Mouse (Mus musculus) G1E (cell line): Measurements from ENCODE around the gene Tmem223.

Source experiments
- CTCF ChIP-seq: IDR thresholded peaks from 2 replicates; pipeline ENCODE4 v1.5.1; 2012; ENCODE audit warnings: low read depth, low read length, inconsistent platforms, mixed read lengths
- GATA1 ChIP-seq: IDR thresholded peaks from 2 replicates; pipeline ENCODE4 v1.6.1; 2012; ENCODE audit warnings: borderline replicate concordance, low read length, inconsistent platforms, mixed read lengths
- GATA2 ChIP-seq: IDR thresholded peaks from 2 replicates; pipeline ENCODE4 v1.6.1; 2012; ENCODE audit warnings: low read depth, low read length, inconsistent platforms, borderline replicate concordance
- POLR2AphosphoS5 ChIP-seq: IDR thresholded peaks from 2 replicates; pipeline ENCODE4 v1.6.1; 2012; ENCODE audit warnings: low read depth, low read length, inconsistent platforms; ENCODE audit not compliant: insufficient replicate concordance

DNA sequence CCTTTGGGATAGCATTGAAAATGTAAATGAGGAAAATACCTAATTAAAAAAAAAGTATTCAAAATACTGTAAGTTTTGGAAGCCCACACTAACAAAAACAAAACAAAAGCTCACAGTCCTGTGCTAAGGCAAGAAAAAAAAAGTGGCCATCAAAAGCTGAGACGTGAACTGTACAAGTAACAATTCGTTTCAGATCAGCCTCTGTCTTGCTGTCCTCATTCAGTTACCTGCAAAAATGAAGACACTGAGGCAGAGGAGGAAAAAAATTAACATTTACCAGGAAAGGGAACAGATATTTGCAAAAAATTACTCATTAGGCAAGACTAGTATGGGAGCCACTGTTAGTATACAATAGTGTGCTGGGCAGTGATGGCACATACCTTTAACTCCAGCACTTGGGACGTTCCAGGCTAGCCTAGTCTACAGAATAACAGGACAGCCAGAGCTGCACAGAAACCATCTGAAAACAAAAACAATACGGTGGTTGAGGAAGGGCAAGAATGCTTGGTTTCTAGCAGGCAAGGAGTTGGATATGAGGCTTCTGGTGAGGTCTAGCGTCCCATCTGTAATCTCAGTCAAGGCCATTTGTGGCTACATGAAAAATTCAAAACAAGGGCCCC lies 43.2 kb upstream of the Tmem223 start:
- no peak for TF ChIP-seq CTCF
- peak; percentile 79; the same call in 1 of the 2 replicates for TF ChIP-seq POLR2AphosphoS5
- TF ChIP-seq GATA2: no peak
- no peak for TF ChIP-seq GATA1
